Mouse (Mus musculus) G1E (cell line): ENCODE measurements around the gene Cep112. TPM values are rescaled to one million over a fixed set of nuclear protein-coding genes. Genes with fewer than 3 reads are reported as not detected.

Source experiments
- ATAC-seq: 2 replicates; pipeline ENCODE4 v1.8.0; 2016; ENCODE audit warnings: mild to moderate bottlenecking; ENCODE audit not compliant: insufficient number of reproducible peaks, poor library complexity, low FRiP score, severe bottlenecking; ENCODE audit errors: extremely low read depth
- DNase-seq: peaks from one replicate; pipeline ENCODE4 v3.0.0; 2012; ENCODE audit warnings: low spot score
- H3K27me3 ChIP-seq: 2 replicates; pipeline ENCODE4 v1.6.1; 2012; ENCODE audit warnings: mild to moderate bottlenecking, low read length, inconsistent platforms; ENCODE audit not compliant: insufficient read depth
- H3K36me3 ChIP-seq: replicated peaks from 2 replicates; pipeline ENCODE3; 2012; ENCODE audit warnings: mild to moderate bottlenecking, inconsistent platforms
- H3K4me1 ChIP-seq: 2 replicates; pipeline ENCODE4 v1.6.1; 2012; ENCODE audit warnings: low read depth, low read length, inconsistent platforms, mixed read lengths; ENCODE audit not compliant: insufficient read depth
- H3K4me3 ChIP-seq: 2 replicates; pipeline ENCODE4 v1.5.1; 2012; ENCODE audit warnings: low read depth, mild to moderate bottlenecking, inconsistent platforms, low read length, moderate library complexity, mixed read lengths
- H3K9me3 ChIP-seq: replicated peaks from 2 replicates; pipeline ENCODE4 v1.6.1; 2012; ENCODE audit warnings: inconsistent platforms
- CTCF ChIP-seq: IDR thresholded peaks from 2 replicates; pipeline ENCODE4 v1.5.1; 2012; ENCODE audit warnings: low read depth, low read length, inconsistent platforms, mixed read lengths
- GATA1 ChIP-seq: IDR thresholded peaks from 2 replicates; pipeline ENCODE4 v1.6.1; 2012; ENCODE audit warnings: borderline replicate concordance, low read length, inconsistent platforms, mixed read lengths
- GATA2 ChIP-seq: IDR thresholded peaks from 2 replicates; pipeline ENCODE4 v1.6.1; 2012; ENCODE audit warnings: low read depth, low read length, inconsistent platforms, borderline replicate concordance
- POLR2AphosphoS5 ChIP-seq: IDR thresholded peaks from 2 replicates; pipeline ENCODE4 v1.6.1; 2012; ENCODE audit warnings: low read depth, low read length, inconsistent platforms; ENCODE audit not compliant: insufficient replicate concordance
- TAL1 ChIP-seq: conservative IDR thresholded peaks from 2 replicates; pipeline ENCODE4 v1.6.1; 2012; ENCODE audit warnings: low read depth, low read length, inconsistent platforms, mixed read lengths
- polyA plus RNA-seq: library from polyadenylated mRNA; stranded (reverse); fragments of >175 nt; gene quantifications from 2 replicates; pipeline ENCODE4 v1.2.3, GENCODE M21; 2012
- total RNA-seq, 2 experiments: library from RNA; stranded (forward) in 1 of 2; stranded (reverse) in 1 of 2; fragments of 200-1000 nt in 1 of 2; fragments of >200 nt in 1 of 2; fragmentation: Nextera tagmentation in 1 of 2; gene quantifications; 2 replicates each; pipeline ENCODE4 v1.2.3; 2014 to 2017

Cep112 gene
- total and polyA plus RNA-seq, 3 experiments, result 0.22 TPM; not detected in 2

DNA sequence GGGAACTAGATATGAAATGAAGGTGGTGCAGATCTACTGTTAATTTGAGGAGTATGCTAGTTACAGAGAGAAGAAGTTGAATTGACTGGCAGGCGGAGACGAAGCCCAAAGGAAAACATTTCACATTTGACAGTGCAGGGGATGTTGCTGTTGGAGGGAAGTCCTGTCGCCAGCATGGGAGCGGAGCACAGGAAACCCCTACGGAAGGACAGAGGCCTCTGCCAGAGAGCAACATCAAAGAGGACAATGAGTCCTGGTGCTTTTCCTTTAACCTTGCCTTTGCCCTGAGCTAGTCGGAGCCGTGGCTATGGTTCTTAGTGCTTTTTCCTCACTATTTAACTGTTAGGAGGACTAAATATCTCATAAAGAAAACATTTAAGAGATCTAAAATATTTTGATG is 50.7 kb downstream of the Cep112 start:
- Histone ChIP-seq H3K4me3 (no peak overlapping the region), H3K4me1 (no peaks in the 10 kb centered on the region), H3K36me3 (no peaks in the 10 kb centered on the region), H3K27me3 (no peaks in the 10 kb centered on the region), H3K9me3 (peaks cover 15% of the 10 kb centered on the region)
- TF ChIP-seq TAL1 (no peak), POLR2AphosphoS5 (no peak), CTCF (no peak), GATA1 (no peak), GATA2 (no peak)
- ATAC-seq (no peak), DNase-seq (no peak)

DNA sequence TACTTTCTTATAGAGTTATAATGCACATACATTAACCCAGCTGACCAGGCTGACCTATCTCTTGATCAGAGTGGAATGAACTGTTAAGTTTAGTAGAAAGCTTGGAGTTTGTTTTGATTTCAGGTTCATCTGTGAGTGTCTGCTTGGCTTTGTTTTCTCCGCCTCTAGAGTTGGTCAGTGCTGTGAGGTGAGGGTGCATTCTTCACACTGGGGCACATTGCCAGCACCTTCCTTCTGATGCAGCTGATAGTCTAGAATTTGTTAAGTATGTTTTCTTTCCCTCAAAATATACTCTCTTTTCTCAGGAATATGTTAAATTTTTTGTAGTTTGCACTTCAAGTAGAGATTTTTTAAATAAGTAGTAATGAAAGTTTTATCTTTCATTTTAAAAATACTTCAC is 51.2 kb downstream of the Cep112 start:
- Histone ChIP-seq H3K9me3 (peaks cover 15% of the 10 kb centered on the region), H3K27me3 (no peaks in the 10 kb centered on the region), H3K4me3 (no peak overlapping the region), H3K4me1 (no peaks in the 10 kb centered on the region), H3K36me3 (no peaks in the 10 kb centered on the region)
- DNase-seq (no peak), ATAC-seq (no peak)
- TF ChIP-seq TAL1 (no peak), GATA2 (no peak), POLR2AphosphoS5 (no peak), CTCF (no peak), GATA1 (no peak)

DNA sequence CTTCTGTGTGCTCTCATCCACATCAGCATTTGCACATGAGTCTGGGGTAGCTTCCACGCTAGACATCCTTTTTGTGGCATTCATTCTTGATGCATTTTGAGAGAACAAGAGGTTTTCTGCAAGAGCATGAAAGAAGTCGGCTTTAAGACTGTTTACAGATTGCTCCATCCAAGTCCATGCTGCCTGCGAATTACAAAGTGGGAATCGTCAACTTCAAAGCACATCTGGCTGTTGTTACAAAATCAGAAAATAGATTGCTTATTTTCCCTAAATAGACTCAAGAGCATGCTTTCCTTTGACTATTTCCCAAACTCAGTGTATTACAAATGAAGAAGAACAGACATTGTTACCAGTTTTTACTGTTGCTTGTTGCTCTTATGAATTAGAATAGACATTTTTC is 59.0 kb downstream of the Cep112 start:
- TF ChIP-seq GATA1 (no peak), POLR2AphosphoS5 (no peak), GATA2 (no peak), CTCF (no peak), TAL1 (no peak)
- H3K4me3 ChIP-seq, result no peak overlapping the region
- no peaks in the 10 kb centered on the region for H3K36me3 ChIP-seq
- DNase-seq (no peak), ATAC-seq (no peak)
- peaks cover 25% of the 10 kb centered on the region for H3K9me3 ChIP-seq
- H3K27me3 ChIP-seq, result no peaks in the 10 kb centered on the region
- H3K4me1 ChIP-seq, result no peaks in the 10 kb centered on the region

DNA sequence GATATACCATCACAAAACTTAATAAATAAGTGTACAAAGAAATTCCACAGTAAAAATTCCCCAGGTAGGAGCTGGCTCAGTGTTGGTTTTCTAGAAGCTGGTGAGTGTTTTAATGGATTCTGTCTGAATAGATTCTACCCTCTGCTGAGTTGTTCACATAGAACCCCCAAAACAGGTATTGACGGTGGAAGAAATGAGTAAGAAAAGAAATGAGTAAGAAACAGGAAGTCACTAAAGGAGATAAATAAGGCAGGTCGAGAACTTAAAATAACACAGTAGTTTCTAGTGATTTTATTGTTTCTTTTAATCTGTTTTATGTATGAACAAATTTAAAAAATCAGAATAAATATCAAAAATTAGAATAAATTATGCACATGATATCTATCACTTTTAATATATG is 63.3 kb downstream of the Cep112 start:
- ATAC-seq (no peak), DNase-seq (no peak)
- TF ChIP-seq TAL1 (no peak), POLR2AphosphoS5 (no peak), GATA2 (no peak), CTCF (no peak), GATA1 (no peak)
- H3K27me3 ChIP-seq, result no peaks in the 10 kb centered on the region
- H3K4me3 ChIP-seq, result no peak overlapping the region
- H3K9me3 ChIP-seq, result peaks cover 18% of the 10 kb centered on the region
- H3K4me1 ChIP-seq, result no peaks in the 10 kb centered on the region
- no peaks in the 10 kb centered on the region for H3K36me3 ChIP-seq

DNA sequence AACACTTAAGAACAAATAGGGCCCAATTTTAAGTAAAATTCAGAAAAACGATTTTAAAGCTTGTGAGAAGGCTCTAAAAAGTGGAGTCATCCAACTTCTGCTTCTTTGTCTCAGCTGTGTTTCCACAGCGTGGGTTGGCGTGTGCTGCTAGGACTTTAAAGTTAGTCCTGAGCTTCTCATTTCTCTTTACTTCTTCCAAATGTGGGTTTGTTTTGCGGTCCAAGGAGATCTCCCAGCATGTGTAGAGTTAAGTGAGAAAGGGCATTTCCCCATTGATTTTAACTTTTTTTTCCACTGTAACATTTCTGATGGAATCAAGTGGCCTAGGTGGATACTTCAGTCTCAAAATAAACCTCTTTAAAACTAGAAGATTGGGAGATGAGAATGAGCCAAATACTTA is 64.9 kb downstream of the Cep112 start:
- Histone ChIP-seq H3K27me3 (no peaks in the 10 kb centered on the region), H3K9me3 (peaks cover 14% of the 10 kb centered on the region), H3K4me1 (no peaks in the 10 kb centered on the region), H3K4me3 (no peak overlapping the region), H3K36me3 (no peaks in the 10 kb centered on the region)
- DNase-seq (no peak), ATAC-seq (no peak)
- TF ChIP-seq CTCF, result no peak
- no peak for TF ChIP-seq POLR2AphosphoS5
- no peak for TF ChIP-seq GATA1
- TF ChIP-seq TAL1, result no peak
- no peak for TF ChIP-seq GATA2

DNA sequence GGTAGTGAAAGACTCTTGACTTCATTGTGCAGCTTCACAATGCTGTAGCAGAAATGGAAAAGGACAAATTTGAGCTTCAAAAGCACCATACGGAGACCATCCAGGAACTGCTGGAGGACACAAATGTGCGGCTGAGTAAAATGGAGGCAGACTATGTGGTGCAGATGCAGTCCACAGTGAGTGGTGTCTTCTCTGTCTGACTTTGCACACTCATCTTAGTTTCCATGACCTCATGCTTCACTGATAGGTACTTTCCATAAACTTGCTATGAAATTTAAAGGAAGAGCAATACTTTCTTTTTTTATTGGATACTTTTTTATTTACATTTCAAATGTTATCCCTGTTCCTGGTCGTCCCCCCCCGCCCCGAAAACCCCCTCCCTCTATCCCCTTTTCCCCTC is 83.2 kb downstream of the Cep112 start:
- H3K27me3 ChIP-seq, result no peaks in the 10 kb centered on the region
- H3K9me3 ChIP-seq, result peaks cover 15% of the 10 kb centered on the region
- ATAC-seq (no peak), DNase-seq (no peak)
- H3K4me1 ChIP-seq, result no peaks in the 10 kb centered on the region
- no peak for TF ChIP-seq CTCF
- TF ChIP-seq TAL1, result no peak
- no peak for TF ChIP-seq GATA2
- TF ChIP-seq POLR2AphosphoS5, result no peak
- TF ChIP-seq GATA1, result no peak
- H3K36me3 ChIP-seq, result no peaks in the 10 kb centered on the region
- no peak overlapping the region for H3K4me3 ChIP-seq
